Mouse (Mus musculus) ES-CJ7 (cell line): ENCODE data around the gene Smtnl1.

ENCODE experiments used
- DNase-seq: peaks from one replicate; pipeline ENCODE4 v3.0.0; 2011; ENCODE audit warnings: low read depth, low spot score

Gene Smtnl1

GRCm38 (mm10) chr2:84797833-84798492 lies 24.5 kb downstream of the Smtnl1 start:
- peak; percentile 75 for DNase-seq

DNA sequence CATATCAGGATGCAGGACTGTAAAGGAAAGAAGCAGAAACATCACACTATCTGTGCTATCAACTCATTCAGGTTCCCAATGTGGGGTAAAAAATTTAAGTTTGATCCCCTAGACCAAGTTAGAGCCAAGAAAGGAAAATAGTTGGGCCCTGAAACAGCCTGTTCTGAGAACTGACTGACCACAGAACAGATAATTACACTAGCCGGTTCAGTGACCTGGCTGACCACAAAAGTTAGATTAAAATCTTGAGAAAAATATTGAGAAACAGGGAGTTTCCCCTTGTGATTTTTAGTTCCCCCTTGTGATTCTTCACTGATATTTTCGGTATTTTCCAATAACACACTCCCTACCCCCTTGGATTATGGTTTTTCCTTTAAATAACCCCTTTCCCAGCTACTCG lies 28.6 kb downstream of the Smtnl1 start:
- no peak for DNase-seq

DNA sequence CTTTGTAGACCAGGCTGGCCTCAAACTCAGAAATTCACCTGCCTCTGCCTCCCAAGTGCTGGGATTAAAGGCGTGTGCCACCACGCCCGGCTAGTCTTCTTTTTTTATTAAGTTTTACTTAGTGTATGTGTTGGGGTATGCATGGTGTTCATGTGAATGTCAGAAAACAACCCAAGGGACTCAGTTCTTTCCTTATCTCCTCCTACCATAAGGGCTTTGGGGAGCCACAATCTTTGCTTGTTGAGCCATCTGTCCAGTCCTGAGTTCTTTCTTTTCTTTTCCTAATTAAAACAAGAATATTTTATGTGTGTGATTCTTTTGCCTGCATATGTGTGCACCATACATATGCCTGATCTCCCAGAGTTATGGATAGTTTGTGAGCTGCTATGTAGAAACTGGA lies 29.3 kb downstream of the Smtnl1 start:
- no peak for DNase-seq

- DNase-seq = no peak
Measured at GRCm38 (mm10) chr2:84792516-84792915, 29.9 kb downstream of the Smtnl1 start.

- no peak for DNase-seq
Measured at GRCm38 (mm10) chr2:84790418-84790817, 32.0 kb downstream of the Smtnl1 start.

GRCm38 (mm10) chr2:84788316-84788715 lies 34.1 kb downstream of the Smtnl1 start:
- DNase-seq = no peak

GRCm38 (mm10) chr2:84783840-84784566 lies 38.4 kb downstream of the Smtnl1 start:
- no peak for DNase-seq

DNA sequence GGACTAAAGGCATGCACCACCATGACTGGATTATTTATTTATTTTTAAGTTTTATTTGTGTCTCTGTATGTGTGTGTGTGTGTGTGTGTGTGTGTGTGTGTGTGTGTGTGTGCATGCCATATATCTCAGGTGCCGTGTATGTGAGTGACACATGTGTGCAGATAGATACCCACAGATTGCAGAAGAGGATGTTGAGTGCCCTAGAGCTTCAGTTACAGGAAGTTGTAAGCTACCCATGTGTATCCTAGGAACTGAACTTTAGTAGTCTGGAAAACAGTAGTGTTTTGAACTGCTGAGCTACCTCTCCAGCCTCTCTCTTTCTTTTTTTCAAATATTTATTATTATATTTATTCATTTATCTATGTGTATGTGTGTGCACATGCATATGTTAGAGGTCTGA lies 39.1 kb downstream of the Smtnl1 start:
- DNase-seq = no peak

DNA sequence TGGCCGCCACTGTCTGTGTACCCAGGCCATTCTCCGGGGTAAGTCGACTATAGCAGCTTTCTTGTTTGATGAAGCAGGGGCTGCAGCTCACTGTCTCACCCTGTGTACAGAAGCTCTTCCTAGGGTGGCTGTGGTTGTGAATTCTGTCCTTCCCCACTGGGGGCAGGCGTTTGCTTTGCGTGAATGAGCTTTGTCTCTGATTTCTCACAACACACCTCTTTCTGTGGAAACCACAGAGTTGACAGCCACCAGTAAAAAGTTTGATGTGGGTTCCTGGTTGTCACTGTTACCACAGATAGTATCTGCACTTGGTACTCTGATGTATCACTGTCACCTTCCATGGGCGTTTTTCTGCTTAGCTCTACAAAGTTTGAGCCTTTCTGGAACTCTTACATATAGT lies 43.2 kb downstream of the Smtnl1 start:
- DNase-seq = peak; percentile 67

DNA sequence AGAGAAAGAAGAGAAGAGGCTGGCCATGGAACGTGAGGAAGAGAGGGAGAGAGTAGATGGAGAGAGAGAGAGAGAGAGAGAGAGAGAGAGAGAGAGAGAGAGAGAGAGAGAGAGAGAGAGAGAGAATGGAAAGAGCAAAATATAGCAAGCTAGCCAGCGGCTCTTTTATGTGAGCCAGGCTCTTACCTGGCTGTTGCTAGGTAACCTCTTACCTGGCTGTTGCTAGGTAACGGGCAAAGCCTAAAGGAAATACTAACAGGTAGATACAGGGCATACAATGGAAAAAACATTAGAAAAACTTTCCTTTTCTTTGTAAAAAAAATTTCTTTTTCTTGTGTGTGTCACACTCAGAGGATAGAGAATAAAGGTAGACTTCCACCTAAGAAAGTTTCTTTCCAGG lies 44.7 kb downstream of the Smtnl1 start:
- DNase-seq = no peak

- no peak for DNase-seq
Measured at GRCm38 (mm10) chr2:84775665-84776064, 46.8 kb downstream of the Smtnl1 start.

DNA sequence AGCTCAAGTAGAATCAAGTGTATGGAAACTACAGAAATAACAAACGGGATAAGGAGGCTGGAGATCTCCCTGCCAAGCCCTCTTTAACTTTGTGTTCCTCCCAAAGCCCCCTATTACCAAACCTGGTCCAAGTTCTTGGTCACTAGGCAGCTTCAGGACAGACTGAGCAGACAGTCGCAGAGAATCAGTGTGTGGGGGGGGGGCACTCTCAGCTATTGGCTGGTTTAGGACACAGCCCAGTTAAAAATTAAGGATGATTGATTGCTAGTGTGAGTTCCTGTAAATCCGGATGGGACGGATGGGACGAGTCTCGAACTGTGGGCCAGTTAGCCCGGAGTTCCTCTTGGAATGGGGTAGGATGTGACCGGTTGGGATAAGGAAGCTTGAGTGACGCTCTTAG lies 47.2 kb downstream of the Smtnl1 start, which contains the start of gene Serping1:
Gene Serping1 (minus strand): TSS at position 204 of the 400 bp plus-strand sequence.
- no peak for DNase-seq

DNA sequence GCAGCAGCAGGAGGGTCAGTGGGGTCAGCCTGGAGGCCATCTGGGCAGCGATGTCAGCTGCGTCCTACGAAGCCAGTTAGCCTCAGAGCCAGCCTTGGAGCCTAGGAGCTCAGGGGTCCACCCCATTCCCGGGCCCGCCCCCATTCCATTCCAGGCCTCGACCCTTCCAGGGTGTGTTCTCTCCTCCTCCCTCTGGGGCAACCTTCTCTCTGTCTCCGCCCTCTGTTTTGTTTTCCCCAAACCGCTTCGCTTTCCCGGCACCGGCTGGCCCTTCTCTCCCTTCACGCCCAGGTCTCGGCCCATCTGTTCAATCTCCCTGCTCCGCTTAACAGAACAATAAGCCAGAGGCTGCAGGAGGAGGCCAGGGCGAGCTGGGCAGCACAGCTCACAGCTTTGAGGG lies 47.7 kb downstream of the Smtnl1 start:
- DNase-seq = peak; percentile 86

DNA sequence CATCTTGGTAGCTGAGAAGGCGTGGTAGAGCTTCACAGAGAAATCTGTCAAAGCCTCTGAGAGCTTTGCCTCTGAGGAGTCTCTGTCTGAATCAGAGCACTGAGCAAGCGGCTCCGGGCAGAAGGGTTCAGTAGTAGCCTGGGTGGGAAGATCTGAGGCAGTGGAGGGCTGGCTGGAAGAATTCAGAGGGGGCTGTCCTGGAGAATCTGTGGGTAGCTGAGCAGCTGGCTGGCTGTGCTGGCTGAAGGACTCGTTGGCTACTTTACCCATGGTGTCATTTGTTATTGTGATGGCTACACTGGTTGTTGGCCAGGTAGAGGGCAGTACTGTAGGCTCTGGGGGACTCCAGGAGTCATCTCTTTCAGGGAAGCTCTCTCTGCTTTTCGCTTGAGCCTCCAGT lies 49.3 kb downstream of the Smtnl1 start:
- DNase-seq = no peak

DNA sequence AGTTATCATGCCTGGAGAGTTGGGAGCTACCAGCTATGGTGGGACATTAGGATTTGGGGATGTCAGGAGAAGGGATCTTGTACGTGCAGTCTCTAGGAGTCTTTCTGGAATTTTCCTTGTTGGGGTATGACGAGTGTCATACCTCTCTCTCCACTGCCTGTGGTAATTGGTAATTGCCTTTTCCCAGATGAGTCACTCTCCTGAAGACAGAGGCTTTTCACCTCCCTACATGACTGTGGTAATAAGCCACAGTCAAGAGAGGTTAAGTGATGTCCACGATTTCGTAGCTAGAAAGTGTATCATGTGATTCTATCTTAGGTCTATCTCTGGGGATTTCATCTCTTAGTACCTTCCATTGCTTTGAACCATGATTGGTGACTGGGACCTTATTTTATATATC lies 50.0 kb downstream of the Smtnl1 start:
- DNase-seq = no peak

- no peak for DNase-seq
Measured at GRCm38 (mm10) chr2:84770501-84770900, 52.0 kb downstream of the Smtnl1 start.

DNA sequence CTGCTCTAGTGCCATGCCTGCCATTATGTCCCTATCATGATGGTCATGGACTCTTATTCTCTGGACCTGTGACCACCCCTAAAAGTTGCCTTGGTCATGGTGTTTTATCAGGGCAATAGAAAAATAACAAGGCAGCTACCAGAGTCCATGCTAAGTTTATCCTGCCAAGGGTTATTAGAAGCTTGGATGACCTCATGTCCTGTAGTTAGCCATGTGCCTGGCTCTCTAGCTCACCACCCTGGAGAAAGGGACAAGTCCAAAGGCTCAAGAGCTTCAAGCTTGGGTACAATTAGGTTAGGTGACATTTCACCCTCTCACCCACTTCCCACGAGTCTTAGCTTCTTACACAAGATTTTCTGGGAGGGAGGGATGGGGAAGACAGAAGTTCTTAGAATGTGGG lies 59.6 kb downstream of the Smtnl1 start:
- DNase-seq = no peak

DNA sequence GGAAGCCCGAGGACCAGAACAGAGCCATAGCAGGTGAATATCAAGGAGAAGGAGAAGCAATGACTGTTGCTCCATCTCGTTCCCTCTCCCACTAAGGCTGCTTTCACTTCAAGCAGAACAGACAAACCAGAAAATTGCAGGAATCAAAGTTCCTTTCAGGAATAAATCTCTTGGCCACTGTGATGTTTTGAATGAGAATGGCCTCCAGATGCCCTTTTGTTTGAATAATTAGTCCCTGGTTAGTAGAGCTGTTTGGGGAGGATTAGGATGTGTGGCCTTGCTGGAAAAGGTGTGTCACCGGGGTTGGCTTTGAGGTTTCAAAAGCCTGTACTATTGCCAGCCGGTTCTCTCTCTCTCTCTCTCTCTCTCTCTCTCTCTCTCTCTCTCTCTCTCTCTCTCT lies 60.2 kb downstream of the Smtnl1 start:
- peak; percentile 71 for DNase-seq

- no peak for DNase-seq
Measured at GRCm38 (mm10) chr2:84761840-84762239, 60.6 kb downstream of the Smtnl1 start.

GRCm38 (mm10) chr2:84761309-84761708 lies 61.1 kb downstream of the Smtnl1 start:
- no peak for DNase-seq
